Mouse (Mus musculus) MEL (cell line): ENCODE measurements around the gene Slc29a1. TPM values are rescaled to one million over a fixed set of nuclear protein-coding genes. Genes with fewer than 3 reads are reported as not detected.

Source experiments
- DNase-seq: peaks from one replicate; pipeline ENCODE4 v3.0.0; 2011; ENCODE audit warnings: low read depth, low spot score
- H3K27ac ChIP-seq: 2 replicates; pipeline ENCODE4 v1.5.1; 2012; ENCODE audit warnings: low read depth, mild to moderate bottlenecking, control low read depth, low read length, moderate library complexity; ENCODE audit not compliant: control insufficient read depth
- H3K27me3 ChIP-seq, 2 experiments: fragments of 150-350 bp in 1 of 2; sonication (generic) in 1 of 2; 2 replicates each; pipeline ENCODE4 v1.6.1; 2012; ENCODE audit warnings: low read length in 2 of 2, mild to moderate bottlenecking in 2 of 2, improper control_type of control experiment in 1 of 2, moderate library complexity in 1 of 2; ENCODE audit not compliant: insufficient read depth in 2 of 2, control insufficient read depth in 1 of 2
- H3K36me3 ChIP-seq, 2 experiments: 2 replicates each; pipeline ENCODE4 v1.6.1; 2012 to 2014; ENCODE audit warnings: low read length in 2 of 2, improper control_type of control experiment in 1 of 2, inconsistent platforms in 1 of 2, mild to moderate bottlenecking in 1 of 2; ENCODE audit not compliant: insufficient read depth in 2 of 2, control insufficient read depth in 1 of 2
- H3K4me1 ChIP-seq, 2 experiments: fragments of 150-350 bp in 1 of 2; sonication (generic) in 1 of 2; 2 replicates each; pipeline ENCODE4 v1.6.1; 2012; ENCODE audit warnings: low read length in 2 of 2, improper control_type of control experiment in 1 of 2, mild to moderate bottlenecking in 1 of 2; ENCODE audit not compliant: insufficient read depth in 2 of 2, control insufficient read depth in 1 of 2
- H3K4me3 ChIP-seq, 2 experiments: fragments of 150-350 bp in 1 of 2; sonication (generic) in 1 of 2; 2 replicates each; pipeline ENCODE4 v1.5.1; 2012; ENCODE audit warnings: low read depth in 2 of 2, low read length in 2 of 2, mild to moderate bottlenecking in 2 of 2, moderate library complexity in 2 of 2, control low read depth in 1 of 2, improper control_type of control experiment in 1 of 2; ENCODE audit not compliant: control insufficient read depth in 1 of 2, insufficient read depth in 1 of 2
- H3K79me2 ChIP-seq: 2 replicates; pipeline ENCODE4 v1.6.1; 2012; ENCODE audit warnings: mild to moderate bottlenecking, low read length, moderate library complexity; ENCODE audit not compliant: control insufficient read depth, poor library complexity, insufficient read depth
- H3K9ac ChIP-seq: 2 replicates; pipeline ENCODE4 v1.6.1; 2012; ENCODE audit warnings: low read depth, mild to moderate bottlenecking, control low read depth, low read length, moderate library complexity; ENCODE audit not compliant: control insufficient read depth, poor library complexity, severe bottlenecking
- H3K9me3 ChIP-seq: fragments of 150-350 bp; sonication (generic); replicated peaks from 2 replicates; pipeline ENCODE4 v1.6.1; 2012; ENCODE audit warnings: mild to moderate bottlenecking, low read length, improper control_type of control experiment, moderate library complexity; ENCODE audit not compliant: insufficient read depth
- CHD1 ChIP-seq: IDR thresholded peaks from 2 replicates; pipeline ENCODE4 v1.6.1; 2012; ENCODE audit warnings: low read depth, mild to moderate bottlenecking, inconsistent platforms, low read length, improper control_type of control experiment
- E2F4 ChIP-seq: IDR thresholded peaks from 2 replicates; pipeline ENCODE4 v1.6.1; 2011; ENCODE audit warnings: low read depth, low read length, improper control_type of control experiment, borderline replicate concordance
- GABPA ChIP-seq: IDR thresholded peaks from 2 replicates; pipeline ENCODE4 v1.6.1; 2012; ENCODE audit warnings: low read depth, mild to moderate bottlenecking, inconsistent platforms, low read length, improper control_type of control experiment, moderate library complexity
- JUND ChIP-seq: IDR thresholded peaks from 2 replicates; pipeline ENCODE4 v1.6.1; 2011; ENCODE audit warnings: low read depth, mild to moderate bottlenecking, improper control_type of control experiment, low read length
- MAFK ChIP-seq: IDR thresholded peaks from 2 replicates; pipeline ENCODE4 v1.6.1; 2011; ENCODE audit warnings: low read depth, mild to moderate bottlenecking, low read length, improper control_type of control experiment, borderline replicate concordance
- MEF2A ChIP-seq: IDR thresholded peaks from 2 replicates; pipeline ENCODE4 v1.6.1; 2014; ENCODE audit warnings: low read depth, mild to moderate bottlenecking, inconsistent platforms, low read length, improper control_type of control experiment; ENCODE audit not compliant: poor library complexity, insufficient replicate concordance, severe bottlenecking; ENCODE audit errors: extremely low read depth
- MYC ChIP-seq: IDR thresholded peaks from 2 replicates; pipeline ENCODE4 v1.6.1; 2011; ENCODE audit warnings: low read depth, mild to moderate bottlenecking, low read length, improper control_type of control experiment, moderate library complexity
- NELFE ChIP-seq: IDR thresholded peaks from 2 replicates; pipeline ENCODE4 v1.6.1; 2011; ENCODE audit warnings: low read depth, low read length, improper control_type of control experiment
- NRF1 ChIP-seq: IDR thresholded peaks from 2 replicates; pipeline ENCODE4 v1.6.1; 2014; ENCODE audit warnings: low read depth, mild to moderate bottlenecking, inconsistent platforms, low read length, improper control_type of control experiment, moderate library complexity; ENCODE audit not compliant: poor library complexity, insufficient read depth, severe bottlenecking
- POLR2AphosphoS5 ChIP-seq: IDR thresholded peaks from 2 replicates; pipeline ENCODE4 v1.6.1; 2012; ENCODE audit warnings: low read depth, borderline replicate concordance, mild to moderate bottlenecking, inconsistent platforms, low read length, moderate library complexity, mixed read lengths
- RCOR1 ChIP-seq: IDR thresholded peaks from 2 replicates; pipeline ENCODE4 v1.6.1; 2012; ENCODE audit warnings: low read depth, mild to moderate bottlenecking, inconsistent platforms, low read length, improper control_type of control experiment
- SIN3A ChIP-seq: IDR thresholded peaks from 2 replicates; pipeline ENCODE4 v1.6.1; 2012; ENCODE audit warnings: low read length, improper control_type of control experiment, inconsistent platforms
- SMC3 ChIP-seq: IDR thresholded peaks from 2 replicates; pipeline ENCODE4 v1.6.1; 2011; ENCODE audit warnings: low read depth, low read length, improper control_type of control experiment
- TBP ChIP-seq: IDR thresholded peaks from 2 replicates; pipeline ENCODE4 v1.8.0; 2011; ENCODE audit warnings: low read depth, low read length, improper control_type of control experiment
- TCF12 ChIP-seq: IDR thresholded peaks from 2 replicates; pipeline ENCODE4 v1.6.1; 2014; ENCODE audit warnings: low read depth, mild to moderate bottlenecking, inconsistent platforms, low read length, improper control_type of control experiment, moderate library complexity
- ZMIZ1 ChIP-seq: IDR thresholded peaks from 2 replicates; pipeline ENCODE4 v1.6.1; 2012; ENCODE audit warnings: low read depth, mild to moderate bottlenecking, inconsistent platforms, low read length, improper control_type of control experiment, moderate library complexity
- polyA plus RNA-seq, 2 experiments: library from polyadenylated mRNA; stranded (reverse) in 1 of 2; unstranded in 1 of 2; fragments of >175 nt in 1 of 2; fragments of >200 nt in 1 of 2; gene quantifications; 2 replicates each; pipeline versions ENCODE4 v1.2.1 to v1.2.4; 2012; ENCODE audit warnings: low replicate concordance in 2 of 2, low read depth in 1 of 2; ENCODE audit not compliant: insufficient read length in 2 of 2, insufficient read depth in 1 of 2, missing spikeins in 1 of 2
- total RNA-seq: library from RNA; depleted of rRNA; stranded (reverse); fragments of 300-350 nt; gene quantifications from 2 replicates; pipeline ENCODE4 v1.2.3, GENCODE M21; 2012

Gene Slc29a1
- total and polyA plus RNA-seq, 3 experiments = 238 to 341 TPM; not detected in 1

DNA sequence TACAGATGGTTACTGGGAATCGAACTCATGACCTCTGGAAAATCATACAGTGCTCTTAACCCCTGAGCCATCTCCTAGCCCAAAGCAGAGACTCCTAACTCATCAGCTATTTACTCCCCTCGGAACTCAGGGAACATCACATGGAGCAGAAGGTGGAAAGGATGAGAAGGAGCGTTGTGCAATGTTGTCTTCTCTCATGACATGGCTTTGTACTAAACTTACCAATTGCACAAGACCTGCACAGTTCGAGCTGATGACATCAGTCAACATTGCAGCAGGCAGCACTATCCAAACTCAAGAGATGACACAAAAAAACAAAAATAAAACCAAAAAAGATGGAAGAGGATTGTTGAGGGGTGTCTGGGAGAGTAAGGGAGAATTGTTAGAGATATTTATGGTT, 9.0 kb upstream of the Slc29a1 start:
- Histone ChIP-seq H3K4me1 (peaks cover 12 to 21% of the 10 kb centered on the region in 2 experiments), H3K79me2 (no peaks in the 10 kb centered on the region), H3K36me3 (peaks cover 0 to 22% of the 10 kb centered on the region in 2 experiments; a peak in 2 of 4 replicates), H3K4me3 (no peak overlapping the region), H3K27me3 (no peaks in the 10 kb centered on the region), H3K9me3 (no peaks in the 10 kb centered on the region), H3K27ac (no peak overlapping the region), H3K9ac (no peak overlapping the region)
- no peak for DNase-seq
- TF ChIP-seq ZMIZ1 (no peak), NRF1 (no peak), E2F4 (no peak), MYC (no peak), RCOR1 (no peak), MAFK (no peak), SIN3A (no peak), POLR2AphosphoS5 (no peak)

DNA sequence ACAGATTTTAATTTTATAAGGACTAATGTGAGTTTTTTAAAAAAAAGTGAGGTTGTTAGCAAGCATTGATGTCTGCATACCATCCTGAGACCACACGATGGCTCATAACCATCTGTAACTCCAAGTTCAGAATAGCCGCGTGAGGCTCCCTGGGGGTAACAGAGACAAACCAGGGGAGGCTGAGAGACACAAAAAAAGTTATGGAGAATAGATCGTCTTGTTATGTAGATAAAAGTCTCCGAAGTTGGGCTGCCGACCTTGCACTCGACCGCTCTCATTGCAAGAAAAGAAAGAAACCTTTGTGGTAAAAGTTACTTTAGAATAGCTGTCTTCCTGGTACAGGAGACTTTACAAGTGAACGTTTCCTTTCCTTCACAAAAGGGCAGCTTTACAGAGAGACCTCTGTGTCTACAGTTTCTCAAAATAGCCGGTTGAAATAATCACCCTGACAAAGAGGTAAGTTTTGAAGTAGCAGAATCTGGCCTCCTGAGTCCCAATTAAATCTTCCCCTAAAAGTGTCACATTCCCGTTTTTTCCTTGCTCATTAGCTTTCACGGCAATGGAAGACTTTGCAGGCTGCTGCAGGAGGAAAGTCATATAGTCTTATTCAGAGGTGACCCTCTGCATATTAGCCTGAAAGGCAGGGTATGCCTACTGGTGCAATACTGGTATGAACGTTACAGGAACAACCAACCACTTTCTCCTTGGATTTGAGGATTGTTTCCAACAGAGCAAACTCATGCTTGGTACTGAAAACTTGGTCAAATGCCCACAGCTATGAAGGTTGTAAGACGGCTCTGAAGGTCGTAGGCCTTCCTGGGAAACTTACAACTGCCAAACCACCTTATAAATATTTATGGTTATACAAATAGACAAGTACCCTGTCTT, 7.8 kb upstream of the Slc29a1 start:
- Histone ChIP-seq H3K4me3 (no peak overlapping the region), H3K9me3 (no peaks in the 10 kb centered on the region), H3K79me2 (no peaks in the 10 kb centered on the region), H3K27ac (no peak overlapping the region), H3K27me3 (no peaks in the 10 kb centered on the region), H3K9ac (no peak overlapping the region)
- no peak for TF ChIP-seq MEF2A
- no peak for TF ChIP-seq TCF12
- no peak for TF ChIP-seq TBP
- no peak for TF ChIP-seq GABPA
- TF ChIP-seq MYC = no peak
- TF ChIP-seq CHD1 = no peak
- no peak for TF ChIP-seq RCOR1
- TF ChIP-seq NELFE = no peak
- TF ChIP-seq E2F4 = no peak
- TF ChIP-seq SMC3 = no peak
- no peak for TF ChIP-seq JUND
- TF ChIP-seq, all 39 proteins: peak for 0
- peaks cover 0 to 16% of the 10 kb centered on the region in 2 experiments; a peak in 2 of 4 replicates for H3K36me3 ChIP-seq
- no peak for DNase-seq
- H3K4me1 ChIP-seq = peaks cover 7 to 15% of the 10 kb centered on the region in 2 experiments
